Mouse (Mus musculus): ENCODE results near the gene Cux2. TPM values are rescaled to one million over a fixed set of nuclear protein-coding genes. Genes with fewer than 3 reads are reported as not detected.
"Not testable (repeated sequence)": the region's sequence is repeated elsewhere in the genome, so short reads cannot be mapped to it uniquely, and the experiment has no call there.

The Cux2 gene
- polyA plus RNA-seq, 1 experiment from 2014 or later: 23.8 TPM

- peak; percentile 90 for ATAC-seq
- H3K36me3 ChIP-seq: peaks cover 27% of the 10 kb centered on the region
- H3K4me2 ChIP-seq (replicated peaks): peak within 1 kb of the TSS; percentile 80
- H3K9ac ChIP-seq (replicated peaks): peak within 1 kb of the TSS; percentile 91
- peak within 1 kb of the TSS; percentile 89 for H3K4me3 ChIP-seq (replicated peaks)
- H3K4me1 ChIP-seq (replicated peaks): peaks cover 38% of the 10 kb centered on the region
- H3K27ac ChIP-seq: peak within 1 kb of the TSS; percentile 69
- H3K27me3 ChIP-seq: peaks cover 20% of the 10 kb centered on the region
- WGBS: under 1% methylated on average over 36 of the region's 42 CpGs
- no peaks in the 10 kb centered on the region for H3K9me3 ChIP-seq
Measured at GRCm38 (mm10) chr5:121848743-121849142, 201.2 kb downstream of the Cux2 start, which contains the start of gene Pheta1. TSS of gene Pheta1 (plus strand) at chr5:121848984.

- Histone ChIP-seq H3K27ac (peak overlapping the region; percentile 47; the same call in 1 of the 2 replicates), H3K4me3 (replicated peaks) (peak overlapping the region; percentile 89), H3K27me3 (peaks cover 27% of the 10 kb centered on the region), H3K9ac (replicated peaks) (peak overlapping the region; percentile 91), H3K36me3 (peaks cover 21% of the 10 kb centered on the region), H3K4me2 (replicated peaks) (peak overlapping the region; percentile 80), H3K9me3 (no peaks in the 10 kb centered on the region), H3K4me1 (replicated peaks) (peaks cover 32% of the 10 kb centered on the region)
- under 1% methylated on average over 17 of the region's 17 CpGs for whole genome bisulfite sequencing
- ATAC-seq: 0 out of 2 replicates have a peak, but pooled peaks have one; percentile 24
Measured at GRCm38 (mm10) chr5:121848035-121848519, 201.8 kb downstream of the Cux2 start.

DNA sequence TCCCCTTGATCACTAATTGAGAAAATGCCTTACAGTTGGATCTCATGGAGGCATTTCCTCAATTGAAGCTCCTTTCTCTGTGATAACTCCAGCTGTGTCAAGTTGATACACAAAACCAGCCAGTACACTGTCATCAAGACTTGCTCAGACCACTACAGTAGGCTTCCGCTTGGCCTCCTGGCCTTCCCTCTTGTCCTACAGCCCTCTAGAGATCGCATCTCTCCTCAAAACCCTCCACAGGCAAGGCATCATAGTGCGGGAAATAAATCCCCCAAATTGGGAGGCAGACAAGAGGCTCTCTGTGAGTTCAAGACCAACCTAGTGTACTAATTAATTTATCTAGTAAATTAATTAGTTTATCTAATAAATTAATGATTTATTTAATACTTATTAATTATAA is 202.6 kb downstream of the Cux2 start:
- not testable (repeated sequence) for ATAC-seq; H3K27ac ChIP-seq; H3K9me3 ChIP-seq; H3K9ac ChIP-seq (replicated peaks); H3K4me3 ChIP-seq (replicated peaks); H3K4me2 ChIP-seq (replicated peaks)
- peaks cover 34% of the 10 kb centered on the region for H3K27me3 ChIP-seq
- H3K36me3 ChIP-seq: peaks cover 13% of the 10 kb centered on the region
- peaks cover 36% of the 10 kb centered on the region for H3K4me1 ChIP-seq (replicated peaks)
- 81% methylated on average over 3 of the region's 3 CpGs for WGBS

- no peak overlapping the region for H3K4me3 ChIP-seq (replicated peaks)
- WGBS: 84% methylated on average over 11 of the region's 11 CpGs
Measured at GRCm38 (mm10) chr5:121846322-121846721, 203.6 kb downstream of the Cux2 start.

GRCm38 (mm10) chr5:121845361-121845760 is 204.5 kb downstream of the Cux2 start:
- Histone ChIP-seq H3K27me3 (peaks cover 48% of the 10 kb centered on the region), H3K27ac (no peak overlapping the region), H3K9me3 (no peaks in the 10 kb centered on the region), H3K4me2 (replicated peaks) (no peak overlapping the region), H3K4me3 (replicated peaks) (no peak overlapping the region), H3K9ac (replicated peaks) (no peak overlapping the region), H3K36me3 (no peaks in the 10 kb centered on the region), H3K4me1 (replicated peaks) (peaks cover 23% of the 10 kb centered on the region)
- no peak for ATAC-seq
- WGBS: 44% methylated on average over 4 of the region's 4 CpGs

More at GRCm38 (mm10) chr5:121846322-121846721, 203.6 kb downstream of the Cux2 start:
- H3K27ac ChIP-seq: no peak overlapping the region
- no peak for ATAC-seq
- H3K4me1 ChIP-seq (replicated peaks): peaks cover 33% of the 10 kb centered on the region
- no peak overlapping the region for H3K4me2 ChIP-seq (replicated peaks)
- H3K36me3 ChIP-seq: peaks cover 3% of the 10 kb centered on the region
- H3K27me3 ChIP-seq: peaks cover 43% of the 10 kb centered on the region
- H3K9me3 ChIP-seq: no peaks in the 10 kb centered on the region
- no peak overlapping the region for H3K9ac ChIP-seq (replicated peaks)

DNA sequence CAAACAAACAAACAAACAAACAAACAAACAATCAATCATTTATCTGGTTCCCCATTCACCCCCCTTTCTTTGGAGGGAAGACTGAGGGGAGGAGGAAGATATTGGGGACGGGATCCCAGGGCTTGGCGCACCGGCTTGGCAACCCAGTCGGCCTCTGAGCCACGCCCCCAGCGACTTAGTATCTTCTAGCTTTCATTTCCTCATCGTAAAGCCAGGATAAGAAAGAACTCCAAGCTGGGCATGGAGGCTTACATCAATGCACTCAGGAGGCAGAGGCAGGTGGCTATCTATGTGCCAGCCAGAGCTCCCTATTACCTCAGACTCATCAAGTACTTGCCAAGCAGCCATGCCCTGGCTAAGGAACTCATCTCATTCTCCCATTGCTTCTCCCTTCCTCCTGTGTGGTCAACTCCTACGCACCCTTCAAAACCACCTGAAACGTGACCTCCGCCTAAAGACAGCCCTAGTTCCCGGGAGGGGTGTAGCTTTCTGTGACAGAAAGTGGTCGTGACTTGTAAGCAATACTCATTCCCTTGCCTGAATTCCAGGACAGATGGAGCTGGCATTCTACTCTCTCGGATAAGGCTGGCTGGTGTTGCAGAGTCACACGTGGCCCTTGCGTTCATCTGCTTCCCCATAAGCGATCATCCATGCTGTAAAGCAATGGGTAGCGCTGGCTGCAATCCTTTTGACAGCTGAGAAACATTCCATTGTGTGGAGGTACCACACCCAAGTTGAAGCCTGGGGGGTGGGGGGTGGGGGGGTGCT is 206.6 kb downstream of the Cux2 start:
- H3K27ac ChIP-seq: no peak overlapping the region
- H3K4me2 ChIP-seq (replicated peaks): peak overlapping the region; percentile 65
- no peaks in the 10 kb centered on the region for H3K9me3 ChIP-seq
- peak overlapping the region; percentile 64; the same call in 1 of the 2 replicates for H3K9ac ChIP-seq (replicated peaks)
- H3K4me3 ChIP-seq (replicated peaks): peak overlapping the region; percentile 49
- H3K27me3 ChIP-seq: peaks cover 64% of the 10 kb centered on the region
- H3K4me1 ChIP-seq (replicated peaks): peaks cover 20% of the 10 kb centered on the region
- ATAC-seq: no peak
- no peaks in the 10 kb centered on the region for H3K36me3 ChIP-seq
- 15% methylated on average over 17 of the region's 17 CpGs for WGBS

DNA sequence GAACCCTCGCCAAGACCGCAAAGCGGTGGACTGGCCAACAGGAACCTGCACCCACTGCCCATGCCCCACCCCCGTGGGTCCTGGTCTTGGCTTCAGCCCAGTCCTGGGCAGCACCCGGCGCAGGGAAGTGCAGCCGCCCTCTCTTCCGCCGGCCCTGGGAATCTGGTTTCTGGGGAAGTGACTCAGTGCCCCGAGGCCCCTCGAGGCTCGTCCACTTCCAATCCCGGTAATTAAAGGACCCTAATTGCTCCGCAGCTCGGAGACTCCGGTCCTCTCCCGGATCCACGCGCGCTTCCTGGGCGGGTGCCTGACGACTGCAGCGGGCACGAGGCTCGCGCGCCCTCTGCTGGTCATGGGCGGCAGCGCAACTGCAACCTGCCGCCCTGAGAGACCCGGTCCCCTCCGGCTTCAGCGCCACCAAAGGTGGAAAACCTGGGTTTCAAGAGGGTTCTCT is 207.2 kb downstream of the Cux2 start:
- WGBS: under 1% methylated on average over 33 of the region's 33 CpGs

DNA sequence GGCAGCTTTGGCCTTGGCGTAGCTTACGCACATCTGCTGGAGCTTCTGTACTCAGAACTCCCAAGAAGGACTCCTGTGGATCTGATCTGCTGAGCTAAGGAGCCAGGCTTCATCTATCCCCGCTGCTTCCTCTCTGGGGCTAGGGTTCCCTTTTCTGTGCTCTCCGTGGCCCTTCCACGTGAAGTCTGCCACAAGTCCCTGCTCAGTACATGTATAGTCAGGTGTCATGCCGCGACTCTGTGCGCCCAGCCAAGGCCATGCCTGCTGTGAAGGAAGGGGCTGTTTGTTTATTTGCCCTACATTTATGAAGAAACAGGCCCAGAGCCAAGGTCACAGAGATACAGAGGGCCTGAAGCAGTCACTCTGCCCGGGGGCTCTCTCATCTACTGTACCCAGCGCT is 207.9 kb downstream of the Cux2 start:
- Histone ChIP-seq H3K4me2 (replicated peaks) (peak overlapping the region; percentile 65; the same call in 1 of the 2 replicates), H3K4me3 (replicated peaks) (no peak overlapping the region; the same call in 1 of the 2 replicates), H3K36me3 (no peaks in the 10 kb centered on the region), H3K27me3 (peaks cover 78% of the 10 kb centered on the region), H3K4me1 (replicated peaks) (peaks cover 27% of the 10 kb centered on the region), H3K9me3 (no peaks in the 10 kb centered on the region), H3K9ac (replicated peaks) (no peak overlapping the region), H3K27ac (no peak overlapping the region)
- WGBS: 44% methylated on average over 10 of the region's 10 CpGs
- ATAC-seq: no peak

More for the DNA sequence above, 207.2 kb downstream of the Cux2 start:
- H3K27ac ChIP-seq: no peak overlapping the region
- H3K9ac ChIP-seq (replicated peaks): peak overlapping the region; percentile 64
- H3K36me3 ChIP-seq: no peaks in the 10 kb centered on the region
- H3K9me3 ChIP-seq: no peaks in the 10 kb centered on the region
- peaks cover 70% of the 10 kb centered on the region for H3K27me3 ChIP-seq
- ATAC-seq: peak; percentile 74
- H3K4me2 ChIP-seq (replicated peaks): peak overlapping the region; percentile 65
- peaks cover 20% of the 10 kb centered on the region for H3K4me1 ChIP-seq (replicated peaks)
- peak overlapping the region; percentile 49 for H3K4me3 ChIP-seq (replicated peaks)

- Histone ChIP-seq H3K4me2 (replicated peaks) (no peak overlapping the region), H3K9ac (replicated peaks) (no peak overlapping the region), H3K9me3 (no peaks in the 10 kb centered on the region), H3K27me3 (peaks cover 80% of the 10 kb centered on the region), H3K27ac (no peak overlapping the region), H3K36me3 (no peaks in the 10 kb centered on the region), H3K4me1 (replicated peaks) (peaks cover 28% of the 10 kb centered on the region), H3K4me3 (replicated peaks) (no peak overlapping the region)
- 92% methylated on average over 9 of the region's 9 CpGs for WGBS
- no peak for ATAC-seq
Measured at GRCm38 (mm10) chr5:121841516-121841915, 208.4 kb downstream of the Cux2 start.

DNA sequence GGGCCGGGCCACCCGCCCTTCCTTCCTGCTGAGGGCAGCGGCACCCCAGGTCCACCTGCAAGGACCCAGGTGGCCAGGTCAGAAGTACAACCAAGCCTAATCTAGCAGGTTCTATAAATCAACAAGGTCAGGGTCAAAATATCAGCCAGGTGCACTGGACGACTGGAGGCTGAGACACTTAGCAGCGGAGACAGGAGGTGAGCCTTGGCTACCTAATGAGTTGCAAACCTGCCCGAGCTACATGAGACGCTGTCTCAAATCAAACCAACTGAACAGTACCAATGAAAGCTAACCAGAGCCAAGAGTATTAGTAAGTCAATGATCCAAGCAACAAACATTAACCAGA is 210.8 kb downstream of the Cux2 start:
- peaks cover 81% of the 10 kb centered on the region for H3K27me3 ChIP-seq
- 25% methylated on average over 7 of the region's 7 CpGs for WGBS
- no peak overlapping the region for H3K27ac ChIP-seq
- no peak overlapping the region for H3K9ac ChIP-seq (replicated peaks)
- peak overlapping the region; percentile 62 for H3K4me2 ChIP-seq (replicated peaks)
- no peak for ATAC-seq
- no peaks in the 10 kb centered on the region for H3K36me3 ChIP-seq
- peaks cover 44% of the 10 kb centered on the region for H3K4me1 ChIP-seq (replicated peaks)
- peak overlapping the region; percentile 34 for H3K4me3 ChIP-seq (replicated peaks)
- H3K9me3 ChIP-seq: no peaks in the 10 kb centered on the region

- Histone ChIP-seq H3K27ac (no peak overlapping the region), H3K9ac (replicated peaks) (0 out of 2 replicates have a peak overlapping the region, but pooled peaks have one; percentile 49), H3K4me3 (replicated peaks) (peak overlapping the region; percentile 34), H3K4me1 (replicated peaks) (peaks cover 49% of the 10 kb centered on the region), H3K4me2 (replicated peaks) (peak overlapping the region; percentile 62), H3K27me3 (peaks cover 77% of the 10 kb centered on the region), H3K36me3 (no peaks in the 10 kb centered on the region), H3K9me3 (no peaks in the 10 kb centered on the region)
- no peak for ATAC-seq
- WGBS: 1% methylated on average over 46 of the region's 46 CpGs
Measured at GRCm38 (mm10) chr5:121838341-121839127, 211.4 kb downstream of the Cux2 start.

Data from midbrain, embryonic 13.5 days (tissue).